Mouse (Mus musculus) heart, postnatal 0 days (tissue): ENCODE results near the gene Cmah.

Experiments
- CTCF ChIP-seq: IDR thresholded peaks from 2 replicates; pipeline ENCODE4 v1.5.1; 2016; ENCODE audit warnings: antibody characterized with exemption, control low read depth, low read depth
- EP300 ChIP-seq: IDR thresholded peaks from 2 replicates; pipeline ENCODE4 v1.6.1; 2016; ENCODE audit warnings: antibody characterized with exemption, low read depth

DNA sequence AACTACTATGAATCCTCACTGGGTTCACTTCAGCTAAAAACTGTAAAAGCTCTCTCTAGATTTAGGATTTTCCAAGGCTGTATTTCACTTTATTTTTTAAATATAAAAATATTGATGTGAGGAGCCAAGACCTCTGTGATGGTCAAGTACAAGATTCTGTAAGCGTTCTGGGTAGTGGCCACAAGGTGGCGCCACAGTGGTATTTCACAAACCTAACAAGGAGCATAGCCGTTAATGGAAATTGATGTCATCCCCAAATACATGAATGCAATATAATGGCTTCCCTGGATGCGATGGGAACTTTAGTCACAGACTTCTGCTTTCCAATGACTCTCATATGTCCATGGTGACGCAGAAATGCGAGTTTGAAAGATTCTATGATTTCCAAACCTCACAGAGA, 191.7 kb downstream of the Cmah start:
- TF ChIP-seq CTCF = peak; percentile 72
- TF ChIP-seq EP300 = no peak
